Mouse (Mus musculus): Measurements from ENCODE around the gene AI182371.

- TF ChIP-seq CHD2 (IDR thresholded peaks at IDR 0.05; ENCODE audit: low read depth, low read length) (no peak), ZNF384 (IDR thresholded peaks at IDR 0.05; ENCODE audit: low read depth, low read length) (no peak), ZC3H11A (IDR thresholded peaks at IDR 0.05; ENCODE audit: borderline replicate concordance, low read depth, low read length) (no peak), HCFC1 (IDR thresholded peaks at IDR 0.05; ENCODE audit: borderline replicate concordance, insufficient read depth, low read length) (no peak)
Observed at GRCm38 (mm10) chr2:35057243-35057642, 44.1 kb downstream of the AI182371 start.
